Mouse (Mus musculus) retina, embryonic 14.5 days (tissue): Measurements from ENCODE around the gene Iqschfp.
A peak's percentile ranks its signal among the peaks of the same experiment; 100 is the strongest.

Source experiments
- DNase-seq: peaks from one replicate; pipeline ENCODE4 v3.0.0-alpha.2; 2015; ENCODE audit warnings: low spot score

Gene Iqschfp

GRCm38 (mm10) chr3:68203934-68204467, 312.0 kb downstream of the Iqschfp start:
- peak; percentile 68 for DNase-seq

DNA sequence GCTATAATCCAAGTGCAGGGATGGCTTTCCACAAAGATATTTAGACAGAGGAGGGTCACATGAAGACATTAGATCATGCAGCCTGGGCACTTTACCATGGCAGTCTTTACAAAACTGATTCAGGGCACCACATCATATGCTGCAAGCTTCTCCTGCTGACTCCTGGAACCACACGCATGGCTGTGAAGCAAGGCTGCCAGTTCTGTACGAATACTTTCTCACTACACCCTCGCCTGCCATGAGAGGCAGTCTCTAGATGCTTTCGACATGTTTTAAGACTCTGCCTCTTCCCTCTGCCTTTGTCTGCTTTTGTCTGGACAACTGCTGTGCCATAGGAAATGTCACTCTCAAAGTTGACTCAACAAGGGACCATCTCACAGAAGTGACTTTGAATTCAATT, 318.4 kb downstream of the Iqschfp start:
- DNase-seq, result no peak

DNA sequence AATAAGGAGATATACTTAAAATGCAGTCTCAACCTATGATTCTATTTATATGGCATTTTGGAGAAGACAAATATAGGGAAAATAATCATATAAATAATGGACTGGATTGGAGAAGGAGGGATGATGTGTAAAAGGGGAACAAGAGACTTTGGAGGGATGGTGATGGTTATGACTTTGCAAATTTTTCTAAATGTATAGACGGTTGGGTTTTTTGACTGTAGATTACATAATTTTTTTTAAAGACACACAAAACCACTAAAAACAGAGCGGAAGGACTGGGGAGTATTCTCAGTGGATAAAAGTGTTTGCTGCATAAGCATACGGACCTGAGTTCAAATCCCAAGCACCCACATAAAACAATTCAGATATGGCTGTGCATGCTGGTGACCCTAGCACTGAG, 329.4 kb downstream of the Iqschfp start:
- DNase-seq, result no peak

- no peak for DNase-seq
These were observed 347.9 kb downstream of the Iqschfp start for GRCm38 (mm10) chr3:68239887-68240286.

DNA sequence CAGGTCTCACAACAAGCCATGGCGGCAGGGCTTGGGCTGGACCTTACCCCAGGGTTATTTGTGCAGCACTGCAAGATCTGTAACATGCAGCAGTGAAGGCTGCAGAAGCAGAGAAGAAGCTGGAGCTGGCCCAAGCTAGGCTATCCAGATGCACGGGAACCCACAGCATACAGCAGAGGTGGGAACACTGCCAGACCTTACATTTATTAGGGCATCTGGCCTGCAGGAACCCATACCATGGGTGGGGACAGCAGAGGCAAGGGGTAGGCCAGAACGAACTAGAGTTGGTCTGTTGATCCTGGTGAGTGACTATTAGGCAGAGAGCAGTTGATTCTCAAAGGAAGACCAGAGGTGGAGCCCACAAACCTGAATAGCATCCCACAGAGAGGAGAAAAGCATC, 351.2 kb downstream of the Iqschfp start:
- no peak for DNase-seq

- no peak for DNase-seq
These were observed 354.1 kb downstream of the Iqschfp start for GRCm38 (mm10) chr3:68246154-68246553.

DNA sequence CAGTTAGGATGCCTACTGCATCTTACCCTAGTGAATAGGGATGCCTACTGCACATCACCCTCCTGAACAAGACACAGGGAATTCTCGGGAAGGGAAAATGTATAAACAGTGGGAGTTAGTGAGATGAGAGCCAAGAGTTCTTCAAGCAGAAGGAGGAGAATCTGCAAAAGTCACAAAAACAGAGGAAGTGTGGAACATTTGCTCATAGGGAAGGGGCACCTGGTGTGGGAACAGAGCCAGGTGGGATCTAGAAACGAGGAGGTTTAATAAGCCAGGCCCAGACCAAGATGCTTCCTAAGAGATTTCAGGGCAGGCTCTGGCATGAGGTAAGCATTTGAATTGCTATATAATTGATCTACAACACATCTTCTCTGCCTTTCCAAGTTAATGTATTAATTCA, 358.6 kb downstream of the Iqschfp start:
- DNase-seq, result no peak

DNA sequence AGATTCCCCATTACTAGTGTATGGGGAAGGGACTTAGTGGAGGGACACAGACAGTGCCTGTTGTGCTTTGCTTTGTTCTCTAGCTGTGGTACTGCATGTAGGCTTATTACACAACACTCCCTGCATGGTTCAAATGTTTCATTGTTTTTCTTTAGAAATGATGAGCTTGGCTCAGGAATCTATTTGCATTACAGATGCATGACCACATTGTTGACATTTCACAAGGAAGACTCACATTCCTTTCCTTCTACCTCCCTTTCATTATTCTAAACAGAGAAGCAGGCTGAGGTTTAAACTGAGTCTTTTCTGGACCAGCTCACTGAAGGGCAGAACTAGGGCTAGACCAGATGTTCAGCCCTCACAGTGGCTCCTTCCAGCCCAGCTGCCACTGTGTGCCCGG, 360.3 kb downstream of the Iqschfp start:
- DNase-seq, result no peak

GRCm38 (mm10) chr3:68262304-68262703, 370.3 kb downstream of the Iqschfp start:
- no peak for DNase-seq

- DNase-seq, result no peak
These were observed 375.9 kb downstream of the Iqschfp start for GRCm38 (mm10) chr3:68267905-68268304.

GRCm38 (mm10) chr3:68269251-68269650, 377.2 kb downstream of the Iqschfp start:
- DNase-seq, result no peak

- no peak for DNase-seq
These were observed 378.2 kb downstream of the Iqschfp start for GRCm38 (mm10) chr3:68270246-68270645.

DNA sequence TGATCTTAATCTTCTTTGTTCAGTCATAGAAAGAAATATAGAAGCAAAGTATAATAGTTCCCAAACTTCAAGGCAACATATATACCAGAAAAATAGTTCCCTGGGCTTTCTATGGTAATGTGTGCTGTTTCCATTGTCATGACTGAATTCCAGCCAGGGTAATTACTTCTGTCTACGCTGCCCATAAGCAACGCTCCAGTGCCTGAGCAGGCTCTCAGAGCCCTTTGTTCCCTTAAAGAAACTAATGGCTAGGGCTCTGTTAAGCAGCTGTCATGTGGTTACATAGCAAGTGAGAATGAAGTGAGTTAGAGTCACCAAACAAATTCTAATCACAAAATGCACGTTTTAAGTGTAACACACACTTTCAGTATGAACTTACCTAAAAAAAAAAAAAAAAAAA, 379.4 kb downstream of the Iqschfp start:
- DNase-seq, result peak; percentile 73

GRCm38 (mm10) chr3:68271881-68272280, 379.8 kb downstream of the Iqschfp start:
- peak; percentile 63 for DNase-seq

- peak; percentile 35 for DNase-seq
These were observed 391.0 kb downstream of the Iqschfp start for GRCm38 (mm10) chr3:68282844-68283594.

- peak; percentile 13 for DNase-seq
These were observed 391.6 kb downstream of the Iqschfp start for GRCm38 (mm10) chr3:68283595-68283991.

GRCm38 (mm10) chr3:68284500-68284899, 392.5 kb downstream of the Iqschfp start:
- no peak for DNase-seq

GRCm38 (mm10) chr3:68296752-68297151, 404.7 kb downstream of the Iqschfp start:
- no peak for DNase-seq

- DNase-seq, result no peak
These were observed 413.6 kb downstream of the Iqschfp start for GRCm38 (mm10) chr3:68305647-68306046.

DNA sequence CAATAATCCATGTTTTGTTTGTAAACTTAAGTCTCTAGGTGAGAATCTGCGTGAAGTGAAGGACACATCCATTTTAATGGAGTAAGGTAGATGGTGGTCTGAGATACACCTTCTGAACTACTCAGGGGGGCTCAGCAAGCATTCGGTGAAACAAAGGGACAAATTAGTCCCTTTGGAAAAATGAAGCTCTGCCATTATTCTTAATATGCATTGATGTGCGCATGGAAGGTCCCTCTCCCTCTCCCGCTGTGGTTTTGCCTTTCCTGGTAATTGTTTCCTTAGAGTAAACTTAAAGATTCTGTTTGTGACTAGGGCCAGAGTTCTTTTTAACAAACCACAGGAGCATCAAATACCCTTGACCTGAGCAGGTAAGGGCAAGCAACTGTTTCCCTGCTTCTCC, 414.7 kb downstream of the Iqschfp start:
- no peak for DNase-seq

GRCm38 (mm10) chr3:68325575-68325974, 433.5 kb downstream of the Iqschfp start:
- no peak for DNase-seq

DNA sequence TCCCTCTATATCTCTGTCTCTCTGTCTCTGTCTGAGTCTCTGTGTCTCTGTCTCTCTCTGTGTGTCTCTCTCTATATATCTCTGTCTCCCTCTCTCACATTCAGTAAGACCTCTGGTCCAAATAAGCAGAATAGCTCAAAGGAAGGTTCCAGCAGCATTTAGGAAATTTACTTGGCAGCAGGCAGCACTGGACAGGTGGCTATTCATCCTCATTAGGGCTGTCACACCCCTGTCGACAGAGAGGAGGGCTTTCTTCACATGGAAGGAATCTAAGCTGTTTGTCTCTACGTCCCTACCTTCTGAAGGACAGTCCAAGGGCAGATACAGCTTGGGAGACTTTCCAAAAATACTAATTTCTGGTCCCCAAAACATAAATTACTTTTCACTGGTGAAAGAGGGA, 440.5 kb downstream of the Iqschfp start:
- no peak for DNase-seq

DNA sequence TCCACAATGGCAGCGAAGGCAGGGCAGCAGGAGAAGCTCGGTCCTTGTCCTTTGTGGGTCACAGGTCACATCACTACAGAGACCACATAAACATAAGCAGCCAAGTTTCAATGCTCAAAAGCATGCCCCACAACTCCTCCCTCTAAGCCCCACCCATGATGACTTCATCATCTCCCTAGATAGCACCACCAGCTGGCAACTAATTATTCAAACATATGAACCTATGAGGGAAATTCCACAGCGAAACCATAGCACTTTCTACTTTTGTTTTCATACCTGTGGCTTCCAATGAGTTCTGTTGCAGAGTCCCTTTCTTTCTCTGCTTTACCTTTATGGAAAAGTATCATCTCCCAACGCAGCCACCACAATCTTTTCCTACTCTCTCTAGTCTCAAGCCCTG, 443.5 kb downstream of the Iqschfp start:
- no peak for DNase-seq

DNA sequence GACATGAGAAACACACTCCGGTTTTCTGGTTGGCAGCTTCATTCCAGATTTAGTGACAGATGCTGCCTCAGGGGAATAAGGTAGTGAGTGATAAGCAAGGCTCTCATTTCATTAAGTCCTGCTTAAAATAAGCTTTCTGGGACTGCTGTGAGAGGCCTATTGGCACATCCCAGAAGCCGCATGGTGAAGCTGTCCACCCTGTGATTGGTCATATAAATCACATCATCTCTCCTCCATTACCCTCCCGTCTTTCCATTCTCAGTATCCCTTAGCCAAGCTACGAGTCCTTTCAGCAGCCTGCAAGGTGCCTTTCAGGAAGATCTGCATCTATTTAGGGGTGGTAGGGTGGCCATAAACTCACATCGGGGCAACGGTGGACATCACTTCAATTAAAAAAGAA, 458.6 kb downstream of the Iqschfp start:
- DNase-seq, result no peak
